Mouse (Mus musculus) ES-E14 (cell line): ENCODE results near the gene Ramp3.

Experiments
- CHD2 ChIP-seq: IDR thresholded peaks from 2 replicates; pipeline ENCODE4 v1.6.1; 2014; ENCODE audit warnings: mild to moderate bottlenecking, low read depth, low read length, inconsistent platforms
- MAFK ChIP-seq: IDR thresholded peaks from 2 replicates; pipeline ENCODE4 v1.6.1; 2014; ENCODE audit warnings: mild to moderate bottlenecking, low read depth, low read length, inconsistent platforms; ENCODE audit not compliant: insufficient read depth
- ZC3H11A ChIP-seq: IDR thresholded peaks from 2 replicates; pipeline ENCODE4 v1.6.1; 2012; ENCODE audit warnings: low read depth, mild to moderate bottlenecking, inconsistent platforms, low read length, borderline replicate concordance
- ZNF384 ChIP-seq: IDR thresholded peaks from 2 replicates; pipeline ENCODE4 v1.6.1; 2012; ENCODE audit warnings: low read depth, low read length, inconsistent platforms

DNA sequence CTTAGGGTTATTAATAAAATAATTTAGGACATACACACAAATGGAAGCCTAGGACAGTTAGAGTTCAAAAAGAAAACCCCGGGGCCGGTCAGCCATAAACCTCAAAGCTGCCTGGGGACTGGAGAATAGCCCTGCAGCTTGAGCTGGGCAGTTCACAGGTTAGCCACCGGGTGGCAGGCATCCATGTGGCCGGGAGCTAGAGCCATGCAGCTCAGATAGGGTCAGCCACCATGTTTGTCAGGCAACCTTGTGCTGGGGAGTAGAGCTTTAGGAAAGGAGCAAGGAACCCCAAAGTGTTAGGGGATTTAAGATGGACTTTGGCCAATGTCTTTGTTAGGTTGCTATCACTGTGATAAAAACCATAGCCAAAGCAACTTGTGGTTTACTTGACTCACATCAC, 29.8 kb upstream of the Ramp3 start:
- TF ChIP-seq ZNF384 (no peak), ZC3H11A (no peak), MAFK (no peak), CHD2 (no peak)
